Mouse (Mus musculus): ENCODE results near the gene Oasl2. TPM values are rescaled to one million over a fixed set of nuclear protein-coding genes. Genes with fewer than 3 reads are reported as not detected.

Gene Oasl2
- polyA plus RNA-seq, 1 experiment from 2014 or later: 3.5 TPM

DNA sequence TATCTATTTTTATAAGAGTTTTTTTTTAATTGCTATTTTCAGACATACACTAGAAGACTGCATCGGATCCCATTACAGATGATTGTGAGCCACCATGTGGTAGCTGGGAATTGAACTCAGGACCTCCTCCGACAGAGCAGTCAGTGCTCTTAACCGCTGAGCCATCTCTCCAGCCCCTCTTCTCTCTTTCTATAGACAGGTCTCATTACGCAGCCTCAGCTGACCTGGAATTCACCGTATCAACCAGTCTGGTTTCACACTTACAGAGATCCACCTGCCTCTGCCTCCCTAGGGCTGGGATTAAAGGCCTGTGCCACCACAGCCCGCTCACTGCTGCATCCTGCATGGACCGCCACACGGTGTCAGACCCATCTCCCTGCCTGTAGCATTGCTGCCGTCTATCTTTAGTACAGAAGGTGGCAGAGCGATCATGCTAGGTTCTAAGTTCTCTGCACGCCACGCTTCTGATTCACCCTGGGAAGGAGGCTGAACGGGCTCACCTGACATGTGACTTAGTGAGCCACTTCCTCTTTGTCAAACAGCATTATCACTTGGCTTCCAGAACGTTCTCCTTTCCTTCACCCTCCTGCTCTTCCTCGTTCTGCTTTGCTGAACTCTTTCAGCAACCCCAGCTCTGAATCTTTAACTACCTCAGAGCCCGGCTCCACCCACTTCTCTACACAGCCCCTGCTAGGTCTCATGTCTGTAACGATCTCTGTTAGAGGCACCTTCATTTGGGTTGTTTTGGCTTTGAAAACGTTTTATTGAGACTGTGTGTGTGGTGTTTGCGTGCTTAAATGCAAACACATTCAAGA, 25.0 kb downstream of the Oasl2 start:
- H3K9ac ChIP-seq (ENCODE audit: low read depth, low read length): no peak overlapping the region
- ATAC-seq (ENCODE audit: low read depth): no peak

DNA sequence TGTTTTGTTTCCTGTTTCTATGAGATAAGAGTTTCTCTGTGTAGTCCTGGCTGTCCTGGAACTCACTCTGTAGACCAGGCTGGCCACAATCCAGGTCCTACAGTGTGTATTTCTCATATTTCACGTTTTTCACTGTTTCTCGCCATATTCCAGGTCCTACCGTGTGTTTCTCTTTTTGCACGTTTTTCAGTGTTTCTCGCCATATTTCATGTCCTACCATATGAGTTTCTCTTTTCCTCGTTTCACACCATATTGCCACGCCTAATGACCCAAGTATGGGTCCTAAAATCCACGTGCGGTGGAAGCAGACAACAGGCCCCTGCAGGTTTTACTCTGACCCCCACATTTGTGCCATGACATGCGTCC, 25.6 kb downstream of the Oasl2 start:
- no peak overlapping the region for H3K4me3 ChIP-seq (ENCODE audit: low read depth, low read length)
- no peak overlapping the region for H3K27ac ChIP-seq (replicated peaks; ENCODE audit: low read depth, low read length)
- DNase-seq (ENCODE audit: low spot score): peak; percentile 8
- H3K36me3 ChIP-seq (ENCODE audit: control insufficient read depth, insufficient read depth, low read length): no peaks in the 10 kb centered on the region
- H3K4me2 ChIP-seq (ENCODE audit: low read depth, low read length): no peak overlapping the region
- no peak for ATAC-seq (ENCODE audit: low read depth)
- H3K27me3 ChIP-seq (replicated peaks; ENCODE audit: control insufficient read depth, insufficient read depth, low read length): no peaks in the 10 kb centered on the region
- H3K9me3 ChIP-seq (ENCODE audit: control insufficient read depth, low read length): no peaks in the 10 kb centered on the region
- H3K4me1 ChIP-seq (ENCODE audit: control insufficient read depth, insufficient read depth, low read length): peaks cover 6% of the 10 kb centered on the region
- H3K9ac ChIP-seq (ENCODE audit: low read depth, low read length): no peak overlapping the region
- 60% methylated on average over 10 of the region's 10 CpGs for WGBS

More for the DNA sequence above, 25.0 kb downstream of the Oasl2 start:
- 74% methylated on average over 19 of the region's 19 CpGs for WGBS
- H3K36me3 ChIP-seq (ENCODE audit: control insufficient read depth, insufficient read depth, low read length): no peaks in the 10 kb centered on the region
- no peak for DNase-seq (ENCODE audit: low spot score)
- H3K27me3 ChIP-seq (replicated peaks; ENCODE audit: control insufficient read depth, insufficient read depth, low read length): no peaks in the 10 kb centered on the region
- H3K4me2 ChIP-seq (ENCODE audit: low read depth, low read length): no peak overlapping the region
- H3K9me3 ChIP-seq (ENCODE audit: control insufficient read depth, low read length): no peaks in the 10 kb centered on the region
- H3K27ac ChIP-seq (replicated peaks; ENCODE audit: low read depth, low read length): no peak overlapping the region
- peaks cover 6% of the 10 kb centered on the region for H3K4me1 ChIP-seq (ENCODE audit: control insufficient read depth, insufficient read depth, low read length)
- no peak overlapping the region for H3K4me3 ChIP-seq (ENCODE audit: low read depth, low read length)

DNA sequence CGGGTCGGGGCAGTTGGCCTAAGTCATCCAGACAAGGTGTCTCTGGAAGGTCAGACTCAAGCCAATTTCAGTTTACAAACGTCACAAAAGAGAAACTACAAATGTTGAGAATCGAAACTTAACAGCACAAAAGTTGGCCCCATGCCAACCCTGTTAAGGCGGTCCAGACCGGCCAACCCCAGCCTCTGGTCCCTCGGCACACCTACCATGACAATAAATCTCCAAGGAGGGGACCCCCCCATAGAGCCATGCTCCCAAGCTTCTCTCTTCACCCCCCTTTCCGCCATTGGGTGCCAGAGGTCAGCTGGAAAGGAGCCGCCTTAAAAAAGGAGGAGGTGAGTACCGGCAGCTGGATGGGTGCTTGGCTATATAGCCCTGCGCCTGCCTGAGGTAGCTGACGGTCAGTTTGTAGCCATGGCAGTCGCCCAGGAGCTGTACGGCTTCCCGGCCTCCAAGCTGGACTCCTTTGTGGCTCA, 26.3 kb downstream of the Oasl2 start, which contains the start of gene Oasl1:
TSS of gene Oasl1 (plus strand) at position 243 of the 476 bp plus-strand sequence.
- Histone ChIP-seq H3K27ac (replicated peaks; ENCODE audit: low read depth, low read length) (no peak within 1 kb of the TSS), H3K36me3 (ENCODE audit: control insufficient read depth, insufficient read depth, low read length) (no peaks in the 10 kb centered on the region), H3K4me1 (ENCODE audit: control insufficient read depth, insufficient read depth, low read length) (peaks cover 6% of the 10 kb centered on the region), H3K27me3 (replicated peaks; ENCODE audit: control insufficient read depth, insufficient read depth, low read length) (no peaks in the 10 kb centered on the region), H3K4me3 (ENCODE audit: low read depth, low read length) (peak within 1 kb of the TSS; percentile 26), H3K9me3 (ENCODE audit: control insufficient read depth, low read length) (no peaks in the 10 kb centered on the region), H3K9ac (ENCODE audit: low read depth, low read length) (peak within 1 kb of the TSS; percentile 51), H3K4me2 (ENCODE audit: low read depth, low read length) (peak within 1 kb of the TSS; percentile 46)
- ATAC-seq (ENCODE audit: low read depth): no peak
- 36% methylated on average over 15 of the region's 15 CpGs for WGBS
- peak; percentile 40 for DNase-seq (ENCODE audit: low spot score)

DNA sequence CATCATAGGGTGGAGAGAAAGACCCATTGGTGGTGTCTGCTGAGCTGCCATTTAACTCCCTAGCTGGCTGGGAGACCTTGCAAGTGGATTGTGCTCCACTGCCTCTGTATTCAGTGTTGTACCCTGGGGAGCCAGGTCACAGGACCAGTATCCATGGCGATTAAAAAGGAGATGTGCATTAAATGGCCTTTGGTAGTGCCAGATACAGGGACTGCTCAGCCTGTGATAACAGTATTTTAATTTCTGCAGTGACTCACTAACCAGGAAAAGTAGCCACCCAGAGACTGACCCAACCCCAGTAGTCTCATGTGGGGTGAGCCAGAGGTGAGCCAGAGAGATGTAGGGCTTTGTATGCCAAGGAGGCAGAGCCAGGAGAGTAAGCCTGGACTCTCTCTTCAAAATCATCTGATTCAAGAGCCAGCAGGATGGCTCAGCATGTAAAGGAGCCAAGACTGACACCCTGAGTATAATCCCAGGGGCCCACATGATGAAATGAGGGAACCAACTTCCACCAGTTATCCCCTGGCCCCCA, 29.5 kb downstream of the Oasl2 start:
- ATAC-seq (ENCODE audit: low read depth) (no peak), DNase-seq (ENCODE audit: low spot score) (no peak)
- H3K36me3 ChIP-seq (ENCODE audit: control insufficient read depth, insufficient read depth, low read length): no peaks in the 10 kb centered on the region
- H3K9me3 ChIP-seq (ENCODE audit: control insufficient read depth, low read length): no peaks in the 10 kb centered on the region
- H3K9ac ChIP-seq (ENCODE audit: low read depth, low read length): no peak overlapping the region
- no peak overlapping the region for H3K27ac ChIP-seq (replicated peaks; ENCODE audit: low read depth, low read length)
- peaks cover 6% of the 10 kb centered on the region for H3K4me1 ChIP-seq (ENCODE audit: control insufficient read depth, insufficient read depth, low read length)
- H3K27me3 ChIP-seq (replicated peaks; ENCODE audit: control insufficient read depth, insufficient read depth, low read length): no peaks in the 10 kb centered on the region
- 73% methylated on average over 1 of the region's 1 CpGs for WGBS
- no peak overlapping the region for H3K4me3 ChIP-seq (ENCODE audit: low read depth, low read length)
- no peak overlapping the region for H3K4me2 ChIP-seq (ENCODE audit: low read depth, low read length)

DNA sequence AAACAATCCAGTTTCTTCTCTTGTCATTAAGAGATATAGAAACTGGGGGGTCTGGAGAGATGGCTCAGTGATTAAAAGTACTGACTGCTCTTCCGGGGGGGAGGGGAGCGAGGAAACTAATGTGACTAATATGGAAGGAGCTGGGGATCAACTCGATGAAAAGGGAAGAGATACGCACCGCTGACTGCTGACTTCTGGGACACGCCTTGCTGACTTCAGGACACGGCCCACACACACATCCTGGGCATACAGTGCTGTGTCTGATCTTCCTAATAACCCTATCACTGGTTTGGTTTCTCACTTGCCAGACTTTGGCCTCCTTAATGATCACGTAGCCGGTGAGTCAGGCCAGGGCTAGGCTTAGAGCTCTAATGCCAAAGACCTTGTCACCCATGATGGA, 30.0 kb downstream of the Oasl2 start:
- no peak for ATAC-seq (ENCODE audit: low read depth)
- 75% methylated on average over 9 of the region's 9 CpGs for WGBS

DNA sequence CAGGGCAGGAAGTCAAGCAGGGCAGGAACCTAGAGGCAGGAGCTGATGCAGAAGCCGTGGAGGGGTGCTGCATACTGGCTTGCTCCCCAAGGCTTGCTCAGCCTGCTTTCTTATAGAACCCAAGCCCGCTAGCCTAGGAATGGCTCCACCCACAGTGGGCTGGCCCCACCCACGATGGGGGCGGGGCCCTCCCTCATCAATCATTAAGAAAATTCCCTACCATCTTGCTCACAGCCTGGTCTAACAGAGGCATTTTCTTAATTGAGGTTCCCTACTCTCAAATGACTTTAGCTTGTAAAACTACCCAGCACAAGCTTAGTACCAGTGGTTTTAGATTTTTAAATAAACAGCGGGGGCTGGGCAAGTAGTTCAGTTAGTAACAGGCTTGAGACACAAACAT, 34.9 kb downstream of the Oasl2 start:
- Histone ChIP-seq H3K4me3 (ENCODE audit: low read depth, low read length) (no peak overlapping the region), H3K9ac (ENCODE audit: low read depth, low read length) (no peak overlapping the region), H3K27me3 (replicated peaks; ENCODE audit: control insufficient read depth, insufficient read depth, low read length) (no peaks in the 10 kb centered on the region), H3K4me1 (ENCODE audit: control insufficient read depth, insufficient read depth, low read length) (no peaks in the 10 kb centered on the region), H3K4me2 (ENCODE audit: low read depth, low read length) (no peak overlapping the region), H3K36me3 (ENCODE audit: control insufficient read depth, insufficient read depth, low read length) (no peaks in the 10 kb centered on the region), H3K27ac (replicated peaks; ENCODE audit: low read depth, low read length) (no peak overlapping the region), H3K9me3 (ENCODE audit: control insufficient read depth, low read length) (no peaks in the 10 kb centered on the region)
- DNase-seq (ENCODE audit: low spot score) (no peak), ATAC-seq (ENCODE audit: low read depth) (no peak)
- WGBS: 51% methylated on average over 5 of the region's 5 CpGs

More for the DNA sequence above, 30.0 kb downstream of the Oasl2 start:
- Histone ChIP-seq H3K9me3 (ENCODE audit: control insufficient read depth, low read length) (no peaks in the 10 kb centered on the region), H3K4me1 (ENCODE audit: control insufficient read depth, insufficient read depth, low read length) (peaks cover 6% of the 10 kb centered on the region), H3K4me3 (ENCODE audit: low read depth, low read length) (no peak overlapping the region), H3K36me3 (ENCODE audit: control insufficient read depth, insufficient read depth, low read length) (no peaks in the 10 kb centered on the region), H3K27ac (replicated peaks; ENCODE audit: low read depth, low read length) (no peak overlapping the region), H3K27me3 (replicated peaks; ENCODE audit: control insufficient read depth, insufficient read depth, low read length) (no peaks in the 10 kb centered on the region), H3K4me2 (ENCODE audit: low read depth, low read length) (no peak overlapping the region), H3K9ac (ENCODE audit: low read depth, low read length) (no peak overlapping the region)
- no peak for DNase-seq (ENCODE audit: low spot score)

DNA sequence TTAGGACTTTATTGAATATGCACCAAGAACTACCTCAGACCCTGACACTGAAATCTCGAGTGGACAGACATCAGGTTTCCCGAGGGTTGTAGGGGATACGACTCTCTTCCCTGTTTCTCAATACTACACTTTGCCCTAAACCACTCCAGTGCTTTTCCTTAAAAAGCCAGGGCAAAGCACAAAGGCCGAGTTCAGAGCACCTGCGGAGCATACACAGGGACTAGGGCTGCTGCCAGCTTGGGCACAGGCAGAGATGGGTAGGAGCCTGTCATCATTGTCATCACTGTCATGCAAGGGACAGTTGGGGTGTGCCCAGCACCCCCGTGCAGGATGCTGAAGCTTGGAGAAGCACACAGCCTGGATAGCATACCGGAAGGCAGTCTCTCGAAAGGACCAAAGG, 36.5 kb downstream of the Oasl2 start:
- Histone ChIP-seq H3K4me2 (ENCODE audit: low read depth, low read length) (no peak overlapping the region), H3K4me1 (ENCODE audit: control insufficient read depth, insufficient read depth, low read length) (no peaks in the 10 kb centered on the region), H3K36me3 (ENCODE audit: control insufficient read depth, insufficient read depth, low read length) (no peaks in the 10 kb centered on the region), H3K27ac (replicated peaks; ENCODE audit: low read depth, low read length) (no peak overlapping the region), H3K27me3 (replicated peaks; ENCODE audit: control insufficient read depth, insufficient read depth, low read length) (no peaks in the 10 kb centered on the region), H3K9ac (ENCODE audit: low read depth, low read length) (no peak overlapping the region), H3K4me3 (ENCODE audit: low read depth, low read length) (no peak overlapping the region), H3K9me3 (ENCODE audit: control insufficient read depth, low read length) (0 out of 2 replicates have a peak, but pooled peaks cover under 1% of the 10 kb centered on the region)
- ATAC-seq (ENCODE audit: low read depth): no peak
- WGBS: 77% methylated on average over 8 of the region's 8 CpGs
- DNase-seq (ENCODE audit: low spot score): no peak

DNA sequence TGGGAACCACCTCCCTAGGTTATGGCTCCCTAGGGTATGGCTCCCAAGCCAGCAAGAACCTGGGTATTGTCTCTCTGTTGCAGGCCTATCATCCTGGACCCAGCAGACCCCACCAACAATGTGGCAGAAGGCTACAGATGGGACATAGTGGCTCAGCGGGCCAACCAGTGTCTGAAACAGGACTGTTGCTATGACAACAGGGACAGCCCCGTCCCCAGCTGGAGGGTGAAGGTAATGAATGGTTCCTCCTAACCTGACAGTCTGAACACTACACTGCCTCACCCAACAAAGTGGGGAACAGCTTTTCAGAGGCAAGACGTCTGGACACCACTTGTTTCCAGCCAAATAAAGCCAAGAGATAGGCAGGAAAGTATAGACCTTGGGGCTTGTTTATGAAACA, 39.1 kb downstream of the Oasl2 start:
- no peak for ATAC-seq (ENCODE audit: low read depth)

More for the DNA sequence above, 39.1 kb downstream of the Oasl2 start:
- DNase-seq (ENCODE audit: low spot score): no peak
- no peak overlapping the region for H3K27ac ChIP-seq (replicated peaks; ENCODE audit: low read depth, low read length)
- no peak overlapping the region for H3K4me3 ChIP-seq (ENCODE audit: low read depth, low read length)
- H3K36me3 ChIP-seq (ENCODE audit: control insufficient read depth, insufficient read depth, low read length): no peaks in the 10 kb centered on the region
- no peaks in the 10 kb centered on the region for H3K27me3 ChIP-seq (replicated peaks; ENCODE audit: control insufficient read depth, insufficient read depth, low read length)
- H3K9me3 ChIP-seq (ENCODE audit: control insufficient read depth, low read length): 0 out of 2 replicates have a peak, but pooled peaks cover 7% of the 10 kb centered on the region
- no peaks in the 10 kb centered on the region for H3K4me1 ChIP-seq (ENCODE audit: control insufficient read depth, insufficient read depth, low read length)
- WGBS: 25% methylated on average over 3 of the region's 3 CpGs
- H3K4me2 ChIP-seq (ENCODE audit: low read depth, low read length): no peak overlapping the region
- no peak overlapping the region for H3K9ac ChIP-seq (ENCODE audit: low read depth, low read length)

Data from embryonic facial prominence, embryonic 14.5 days (tissue).